In the genomic region with DNA sequence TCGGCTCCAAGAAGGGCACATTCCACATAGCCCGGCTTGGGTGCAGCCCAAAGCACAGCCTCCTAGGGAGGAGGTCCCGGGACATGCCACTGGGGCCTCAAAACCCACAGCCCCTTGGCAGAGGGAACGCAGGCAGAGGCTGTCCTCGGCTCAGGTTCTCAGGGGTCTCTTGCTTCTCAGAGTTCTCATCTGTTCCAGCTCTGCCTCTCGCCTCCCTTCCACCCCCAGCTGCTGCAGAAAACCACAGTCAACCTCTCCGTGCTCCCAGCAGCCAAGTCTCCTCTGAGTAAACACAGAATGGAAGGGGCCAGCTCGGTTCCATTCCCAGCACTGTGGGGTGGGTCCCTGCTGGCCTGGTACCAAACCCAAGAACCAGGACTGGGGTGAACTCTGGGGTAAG, we compare ENCODE assay signal across 13 mouse cellular contexts. TPM values are rescaled to one million over a fixed set of nuclear protein-coding genes. Genes with fewer than 3 reads are reported as not detected.
DNase-seq lines count a peak whose midpoint lies in the region; ATAC-seq lines count a peak whose summit lies in the region.
"Had no signal": no experiment of that assay in that cellular context is flagged by ENCODE, and none has a peak within 500 bp of the region (broad histone marks: within the 10 kb centered on the region; RNA-seq: fewer than 3 reads in every experiment).

No protein-coding gene starts in this region.

- WGBS in forebrain, embryonic 10.5 days, result 65% methylated on average over 8 of the region's 8 CpGs
- WGBS in forebrain, embryonic 12.5 days, result 60% methylated on average over 8 of the region's 8 CpGs

- H3K4me3 ChIP-seq in forebrain, embryonic 10.5 days, result no peak overlapping the region
- H3K4me3 ChIP-seq in forebrain, embryonic 12.5 days (replicated peaks), result no peak overlapping the region
- H3K4me3 ChIP-seq: liver, embryonic 12.5 days; midbrain, embryonic 10.5 days had no signal

- no peaks in the 10 kb centered on the region for H3K9me3 ChIP-seq in forebrain, embryonic 10.5 days
- no peaks in the 10 kb centered on the region for H3K9me3 ChIP-seq in forebrain, embryonic 12.5 days
- H3K9me3 ChIP-seq: liver, embryonic 12.5 days; midbrain, embryonic 10.5 days had no signal

- H3K27me3 ChIP-seq in forebrain, embryonic 10.5 days (ENCODE audit: poor library complexity, severe bottlenecking), result peaks cover 59% of the 10 kb centered on the region
- H3K27me3 ChIP-seq in forebrain, embryonic 12.5 days, result peaks cover 4% of the 10 kb centered on the region; the same call in 1 of the 2 replicates

- H3K4me1 ChIP-seq in forebrain, embryonic 10.5 days, result peaks cover 54% of the 10 kb centered on the region
- peaks cover 15% of the 10 kb centered on the region for H3K4me1 ChIP-seq in forebrain, embryonic 12.5 days
- H3K4me1 ChIP-seq: liver, embryonic 12.5 days had no signal

- no peak for ATAC-seq in forebrain, embryonic 12.5 days (ENCODE audit: low FRiP score)
- ATAC-seq: inflammation-experienced regulatory T-cells, adult 6 months; liver, embryonic 12.5 days had no signal

- H3K27ac ChIP-seq in forebrain, embryonic 10.5 days, result peak overlapping the region; percentile 44; the same call in 1 of the 2 replicates
- H3K27ac ChIP-seq in forebrain, embryonic 12.5 days, result no peak overlapping the region
- H3K27ac ChIP-seq: liver, embryonic 12.5 days; midbrain, embryonic 10.5 days had no signal

- no peak for DNase-seq in forebrain, embryonic 10.5 days (ENCODE audit: extremely low spot score, low spot score)
- DNase-seq in kidney, postnatal 10 days, result peak; percentile 38
- no peak for DNase-seq in kidney, adult 8-10 months
- peak; percentile 98 for DNase-seq in fibroblast of lung, adult 2 months (ENCODE audit: low read depth)
- peak; percentile 26 to 57 for DNase-seq in lung, postnatal 4 days
- DNase-seq in right cerebral cortex, postnatal 4 days, result no peak
- no peak for DNase-seq in layer of hippocampus, postnatal 14 days (ENCODE audit: low spot score in 2 of 2)
- DNase-seq: adrenal gland, postnatal 14 days; retina, postnatal 1 day had no signal

- H3K9ac ChIP-seq in forebrain, embryonic 12.5 days, result no peak overlapping the region
- H3K9ac ChIP-seq: liver, embryonic 12.5 days had no signal

- H3K36me3 ChIP-seq in forebrain, embryonic 10.5 days (replicated peaks), result no peaks in the 10 kb centered on the region
- no peaks in the 10 kb centered on the region for H3K36me3 ChIP-seq in forebrain, embryonic 12.5 days (replicated peaks)
- H3K36me3 ChIP-seq: liver, embryonic 12.5 days; midbrain, embryonic 10.5 days had no signal

- no peak overlapping the region for H3K4me2 ChIP-seq in forebrain, embryonic 12.5 days
- H3K4me2 ChIP-seq: liver, embryonic 12.5 days had no signal

RNA-seq across cellular contexts. Expression of a gene that starts 25.3 kb away (rescaled TPM):
- polyA plus RNA-seq in forebrain, embryonic 10.5 days (2016; fragmentation: Nextera tagmentation; extraction: Ambion mirVana), result 10.5 and 11.2 TPM in 2 replicates
- 17.7 and 19.1 TPM in 2 replicates for polyA plus RNA-seq in forebrain, embryonic 12.5 days (2016; fragmentation: Nextera tagmentation; extraction: Ambion mirVana)
- 10 to 100 TPM; 74.8 to 75.7 TPM for total RNA-seq in layer of hippocampus, postnatal 14 days (2021)

Comparison
In these comparisons a context has a peak if more than half of its experiments do, and no peak if none do; other contexts are left out.
1. DNase-seq: peak in kidney, postnatal 10 days (single experiment), fibroblast of lung, adult 2 months (single experiment) and lung, postnatal 4 days (2 of 2); none in forebrain, embryonic 10.5 days (single experiment), kidney, adult 8-10 months (0 of 2), right cerebral cortex, postnatal 4 days (single experiment) and layer of hippocampus, postnatal 14 days (0 of 2).